Mouse (Mus musculus): Measurements from ENCODE around the gene Nid1. TPM values are rescaled to one million over a fixed set of nuclear protein-coding genes. Genes with fewer than 3 reads are reported as not detected.
"Not testable (repeated sequence)": the region's sequence is repeated elsewhere in the genome, so short reads cannot be mapped to it uniquely, and the experiment has no call there.

Nid1 gene
- total RNA-seq, 1 experiment from 2014 or later, result 0.45 TPM

- not testable (repeated sequence) for ATAC-seq (replicated peaks in 1 of 2; ENCODE audit: insufficient read depth in 1 of 2, low FRiP score in 2 of 2, low TSS enrichment in 1 of 2, low read depth in 1 of 2, poor library complexity in 2 of 2, severe bottlenecking in 2 of 2)
Observed at GRCm38 (mm10) chr13:13446711-13447443, 9.5 kb downstream of the Nid1 start.

- ATAC-seq (replicated peaks in 1 of 2; ENCODE audit: insufficient read depth in 1 of 2, low FRiP score in 2 of 2, low TSS enrichment in 1 of 2, low read depth in 1 of 2, poor library complexity in 2 of 2, severe bottlenecking in 2 of 2), result not testable (repeated sequence)
Observed at GRCm38 (mm10) chr13:13449981-13450380, 12.6 kb downstream of the Nid1 start.

- not testable (repeated sequence) for ATAC-seq (replicated peaks in 1 of 2; ENCODE audit: insufficient read depth in 1 of 2, low FRiP score in 2 of 2, low TSS enrichment in 1 of 2, low read depth in 1 of 2, poor library complexity in 2 of 2, severe bottlenecking in 2 of 2)
Observed at GRCm38 (mm10) chr13:13450931-13451330, 13.6 kb downstream of the Nid1 start.

GRCm38 (mm10) chr13:13453332-13453731 is 16.0 kb downstream of the Nid1 start:
- not testable (repeated sequence) for ATAC-seq (replicated peaks in 1 of 2; ENCODE audit: insufficient read depth in 1 of 2, low FRiP score in 2 of 2, low TSS enrichment in 1 of 2, low read depth in 1 of 2, poor library complexity in 2 of 2, severe bottlenecking in 2 of 2)

GRCm38 (mm10) chr13:13454249-13454648 is 16.9 kb downstream of the Nid1 start:
- not testable (repeated sequence) for ATAC-seq (replicated peaks in 1 of 2; ENCODE audit: insufficient read depth in 1 of 2, low FRiP score in 2 of 2, low TSS enrichment in 1 of 2, low read depth in 1 of 2, poor library complexity in 2 of 2, severe bottlenecking in 2 of 2)

- ATAC-seq (replicated peaks in 1 of 2; ENCODE audit: insufficient read depth in 1 of 2, low FRiP score in 2 of 2, low TSS enrichment in 1 of 2, low read depth in 1 of 2, poor library complexity in 2 of 2, severe bottlenecking in 2 of 2), result not testable (repeated sequence)
Observed at GRCm38 (mm10) chr13:13455632-13456492, 18.5 kb downstream of the Nid1 start.

- no peak for ATAC-seq (replicated peaks in 1 of 2; ENCODE audit: insufficient read depth in 1 of 2, low FRiP score in 2 of 2, low TSS enrichment in 1 of 2, low read depth in 1 of 2, poor library complexity in 2 of 2, severe bottlenecking in 2 of 2)
Observed at GRCm38 (mm10) chr13:13458138-13458737, 20.9 kb downstream of the Nid1 start.

- no peak for ATAC-seq (replicated peaks in 1 of 2; ENCODE audit: insufficient read depth in 1 of 2, low FRiP score in 2 of 2, low TSS enrichment in 1 of 2, low read depth in 1 of 2, poor library complexity in 2 of 2, severe bottlenecking in 2 of 2)
Observed at GRCm38 (mm10) chr13:13460521-13461138, 23.3 kb downstream of the Nid1 start.

GRCm38 (mm10) chr13:13461446-13462192 is 24.3 kb downstream of the Nid1 start:
- ATAC-seq (replicated peaks in 1 of 2; ENCODE audit: insufficient read depth in 1 of 2, low FRiP score in 2 of 2, low TSS enrichment in 1 of 2, low read depth in 1 of 2, poor library complexity in 2 of 2, severe bottlenecking in 2 of 2), result no peak

GRCm38 (mm10) chr13:13463949-13464348 is 26.6 kb downstream of the Nid1 start:
- no peak for ATAC-seq (replicated peaks in 1 of 2; ENCODE audit: insufficient read depth in 1 of 2, low FRiP score in 2 of 2, low TSS enrichment in 1 of 2, low read depth in 1 of 2, poor library complexity in 2 of 2, severe bottlenecking in 2 of 2)

- ATAC-seq (replicated peaks in 1 of 2; ENCODE audit: insufficient read depth in 1 of 2, low FRiP score in 2 of 2, low TSS enrichment in 1 of 2, low read depth in 1 of 2, poor library complexity in 2 of 2, severe bottlenecking in 2 of 2), result not testable (repeated sequence)
Observed at GRCm38 (mm10) chr13:13467249-13467648, 29.9 kb downstream of the Nid1 start.

GRCm38 (mm10) chr13:13468513-13468912 is 31.2 kb downstream of the Nid1 start:
- ATAC-seq (replicated peaks in 1 of 2; ENCODE audit: insufficient read depth in 1 of 2, low FRiP score in 2 of 2, low TSS enrichment in 1 of 2, low read depth in 1 of 2, poor library complexity in 2 of 2, severe bottlenecking in 2 of 2), result no peak

- ATAC-seq (replicated peaks in 1 of 2; ENCODE audit: insufficient read depth in 1 of 2, low FRiP score in 2 of 2, low TSS enrichment in 1 of 2, low read depth in 1 of 2, poor library complexity in 2 of 2, severe bottlenecking in 2 of 2), result no peak
Observed at GRCm38 (mm10) chr13:13471334-13471757, 34.0 kb downstream of the Nid1 start.

GRCm38 (mm10) chr13:13474464-13474863 is 37.1 kb downstream of the Nid1 start:
- not testable (repeated sequence) for ATAC-seq (replicated peaks in 1 of 2; ENCODE audit: insufficient read depth in 1 of 2, low FRiP score in 2 of 2, low TSS enrichment in 1 of 2, low read depth in 1 of 2, poor library complexity in 2 of 2, severe bottlenecking in 2 of 2)

GRCm38 (mm10) chr13:13474991-13475390 is 37.6 kb downstream of the Nid1 start:
- no peak for ATAC-seq (replicated peaks in 1 of 2; ENCODE audit: insufficient read depth in 1 of 2, low FRiP score in 2 of 2, low TSS enrichment in 1 of 2, low read depth in 1 of 2, poor library complexity in 2 of 2, severe bottlenecking in 2 of 2)

- ATAC-seq (replicated peaks in 1 of 2; ENCODE audit: insufficient read depth in 1 of 2, low FRiP score in 2 of 2, low TSS enrichment in 1 of 2, low read depth in 1 of 2, poor library complexity in 2 of 2, severe bottlenecking in 2 of 2), result no peak
Observed at GRCm38 (mm10) chr13:13476568-13476967, 39.2 kb downstream of the Nid1 start.

- no peak for ATAC-seq (replicated peaks in 1 of 2; ENCODE audit: insufficient read depth in 1 of 2, low FRiP score in 2 of 2, low TSS enrichment in 1 of 2, low read depth in 1 of 2, poor library complexity in 2 of 2, severe bottlenecking in 2 of 2)
Observed at GRCm38 (mm10) chr13:13477046-13477445, 39.7 kb downstream of the Nid1 start.
